Mouse (Mus musculus): ENCODE measurements around the gene Tm4sf19. TPM values are rescaled to one million over a fixed set of nuclear protein-coding genes. Genes with fewer than 3 reads are reported as not detected.
A peak's percentile ranks its signal among the peaks of the same experiment; 100 is the strongest.

Gene Tm4sf19
- polyA plus RNA-seq (2015; fragmentation: Nextera tagmentation; extraction: Ambion mirVana): 0.22 TPM in 1 of 2 replicates, not detected in the other

- 82% methylated on average over 7 of the region's 7 CpGs for WGBS
- Histone ChIP-seq H3K27ac (no peak within 1 kb of the TSS), H3K9ac (no peak within 1 kb of the TSS), H3K4me2 (no peak within 1 kb of the TSS), H3K27me3 (no peaks in the 10 kb centered on the region), H3K4me1 (replicated peaks) (no peaks in the 10 kb centered on the region), H3K36me3 (no peaks in the 10 kb centered on the region), H3K9me3 (replicated peaks) (no peaks in the 10 kb centered on the region), H3K4me3 (no peak within 1 kb of the TSS)
- ATAC-seq (replicated peaks; ENCODE audit: insufficient number of reproducible peaks, insufficient read depth, low FRiP score, low read depth): no peak
Measured at GRCm38 (mm10) chr16:32400267-32400666, at the start of gene Tm4sf19. TSS of gene Tm4sf19 (plus strand) at chr16:32400506.

- Histone ChIP-seq H3K9ac (no peak overlapping the region), H3K9me3 (replicated peaks) (no peaks in the 10 kb centered on the region), H3K27me3 (no peaks in the 10 kb centered on the region), H3K4me1 (replicated peaks) (no peaks in the 10 kb centered on the region), H3K27ac (no peak overlapping the region), H3K36me3 (peaks cover 23% of the 10 kb centered on the region), H3K4me3 (no peak overlapping the region), H3K4me2 (no peak overlapping the region)
- no peak for ATAC-seq (replicated peaks; ENCODE audit: insufficient number of reproducible peaks, insufficient read depth, low FRiP score, low read depth)
- WGBS: 77% methylated on average over 3 of the region's 3 CpGs
Measured at GRCm38 (mm10) chr16:32350776-32351175, 49.5 kb upstream of the Tm4sf19 start.

GRCm38 (mm10) chr16:32363530-32363929, 36.8 kb upstream of the Tm4sf19 start:
- Histone ChIP-seq H3K4me3 (no peak overlapping the region), H3K9ac (no peak overlapping the region), H3K4me1 (replicated peaks) (no peaks in the 10 kb centered on the region), H3K36me3 (peaks cover 22% of the 10 kb centered on the region; the same call in 1 of the 2 replicates), H3K27ac (no peak overlapping the region), H3K27me3 (no peaks in the 10 kb centered on the region), H3K4me2 (no peak overlapping the region), H3K9me3 (replicated peaks) (no peaks in the 10 kb centered on the region)
- ATAC-seq (replicated peaks; ENCODE audit: insufficient number of reproducible peaks, insufficient read depth, low FRiP score, low read depth): no peak
- 75% methylated on average over 2 of the region's 2 CpGs for WGBS

- Histone ChIP-seq H3K4me2 (no peak overlapping the region), H3K27me3 (no peaks in the 10 kb centered on the region), H3K4me1 (replicated peaks) (no peaks in the 10 kb centered on the region), H3K27ac (no peak overlapping the region), H3K4me3 (no peak overlapping the region), H3K9ac (no peak overlapping the region), H3K9me3 (replicated peaks) (no peaks in the 10 kb centered on the region), H3K36me3 (peaks cover 47% of the 10 kb centered on the region)
- ATAC-seq (replicated peaks; ENCODE audit: insufficient number of reproducible peaks, insufficient read depth, low FRiP score, low read depth): no peak
- 88% methylated on average over 4 of the region's 4 CpGs for WGBS
Measured at GRCm38 (mm10) chr16:32371351-32371750, 29.0 kb upstream of the Tm4sf19 start.

GRCm38 (mm10) chr16:32379575-32379974, 20.7 kb upstream of the Tm4sf19 start:
- no peaks in the 10 kb centered on the region for H3K27me3 ChIP-seq
- peaks cover 83% of the 10 kb centered on the region for H3K36me3 ChIP-seq
- no peak overlapping the region for H3K4me3 ChIP-seq
- H3K27ac ChIP-seq: no peak overlapping the region
- no peak overlapping the region for H3K9ac ChIP-seq
- no peaks in the 10 kb centered on the region for H3K9me3 ChIP-seq (replicated peaks)
- H3K4me1 ChIP-seq (replicated peaks): no peaks in the 10 kb centered on the region
- WGBS: 91% methylated on average over 2 of the region's 2 CpGs
- no peak overlapping the region for H3K4me2 ChIP-seq
- no peak for ATAC-seq (replicated peaks; ENCODE audit: insufficient number of reproducible peaks, insufficient read depth, low FRiP score, low read depth)

- H3K9me3 ChIP-seq (replicated peaks): no peaks in the 10 kb centered on the region
- H3K9ac ChIP-seq: no peak overlapping the region
- H3K4me1 ChIP-seq (replicated peaks): no peaks in the 10 kb centered on the region
- no peaks in the 10 kb centered on the region for H3K27me3 ChIP-seq
- H3K36me3 ChIP-seq: peaks cover 67% of the 10 kb centered on the region
- no peak for ATAC-seq (replicated peaks; ENCODE audit: insufficient number of reproducible peaks, insufficient read depth, low FRiP score, low read depth)
- no peak overlapping the region for H3K27ac ChIP-seq
- H3K4me2 ChIP-seq: no peak overlapping the region
- H3K4me3 ChIP-seq: no peak overlapping the region
Measured at GRCm38 (mm10) chr16:32382901-32383300, 17.4 kb upstream of the Tm4sf19 start.

GRCm38 (mm10) chr16:32384885-32385284, 15.4 kb upstream of the Tm4sf19 start:
- Histone ChIP-seq H3K9me3 (replicated peaks) (no peaks in the 10 kb centered on the region), H3K36me3 (peaks cover 47% of the 10 kb centered on the region), H3K4me3 (no peak overlapping the region), H3K27ac (no peak overlapping the region), H3K4me1 (replicated peaks) (no peaks in the 10 kb centered on the region), H3K4me2 (no peak overlapping the region), H3K27me3 (no peaks in the 10 kb centered on the region), H3K9ac (no peak overlapping the region)
- ATAC-seq (replicated peaks; ENCODE audit: insufficient number of reproducible peaks, insufficient read depth, low FRiP score, low read depth): no peak
- WGBS: 58% methylated on average over 2 of the region's 2 CpGs

GRCm38 (mm10) chr16:32386826-32387225, 13.5 kb upstream of the Tm4sf19 start:
- H3K27me3 ChIP-seq: no peaks in the 10 kb centered on the region
- no peak overlapping the region for H3K9ac ChIP-seq
- 77% methylated on average over 3 of the region's 3 CpGs for WGBS
- H3K4me3 ChIP-seq: no peak overlapping the region
- no peaks in the 10 kb centered on the region for H3K4me1 ChIP-seq (replicated peaks)
- no peaks in the 10 kb centered on the region for H3K9me3 ChIP-seq (replicated peaks)
- no peak overlapping the region for H3K27ac ChIP-seq
- peaks cover 36% of the 10 kb centered on the region for H3K36me3 ChIP-seq
- ATAC-seq (replicated peaks; ENCODE audit: insufficient number of reproducible peaks, insufficient read depth, low FRiP score, low read depth): no peak
- H3K4me2 ChIP-seq: no peak overlapping the region

- H3K4me1 ChIP-seq (replicated peaks): no peaks in the 10 kb centered on the region
- H3K27me3 ChIP-seq: no peaks in the 10 kb centered on the region
- no peak overlapping the region for H3K4me3 ChIP-seq
- H3K4me2 ChIP-seq: no peak overlapping the region
- H3K9me3 ChIP-seq (replicated peaks): no peaks in the 10 kb centered on the region
- no peak for ATAC-seq (replicated peaks; ENCODE audit: insufficient number of reproducible peaks, insufficient read depth, low FRiP score, low read depth)
- no peak overlapping the region for H3K27ac ChIP-seq
- H3K36me3 ChIP-seq: peaks cover 30% of the 10 kb centered on the region
- H3K9ac ChIP-seq: no peak overlapping the region
Measured at GRCm38 (mm10) chr16:32389049-32389448, 11.3 kb upstream of the Tm4sf19 start.

- Histone ChIP-seq H3K27me3 (no peaks in the 10 kb centered on the region), H3K9ac (no peak overlapping the region), H3K4me3 (no peak overlapping the region), H3K36me3 (peaks cover 27% of the 10 kb centered on the region), H3K27ac (no peak overlapping the region), H3K4me1 (replicated peaks) (no peaks in the 10 kb centered on the region), H3K9me3 (replicated peaks) (no peaks in the 10 kb centered on the region), H3K4me2 (no peak overlapping the region)
- 77% methylated on average over 3 of the region's 3 CpGs for WGBS
- no peak for ATAC-seq (replicated peaks; ENCODE audit: insufficient number of reproducible peaks, insufficient read depth, low FRiP score, low read depth)
Measured at GRCm38 (mm10) chr16:32389841-32390240, 10.5 kb upstream of the Tm4sf19 start.

- Histone ChIP-seq H3K9me3 (replicated peaks) (no peaks in the 10 kb centered on the region), H3K4me3 (no peak overlapping the region), H3K27me3 (no peaks in the 10 kb centered on the region), H3K4me1 (replicated peaks) (no peaks in the 10 kb centered on the region), H3K4me2 (no peak overlapping the region), H3K27ac (no peak overlapping the region), H3K9ac (no peak overlapping the region), H3K36me3 (peaks cover 18% of the 10 kb centered on the region)
- WGBS: 91% methylated on average over 3 of the region's 3 CpGs
- ATAC-seq (replicated peaks; ENCODE audit: insufficient number of reproducible peaks, insufficient read depth, low FRiP score, low read depth): no peak
Measured at GRCm38 (mm10) chr16:32390882-32391281, 9.4 kb upstream of the Tm4sf19 start.

GRCm38 (mm10) chr16:32395679-32396540, 4.4 kb upstream of the Tm4sf19 start:
- no peak overlapping the region for H3K4me2 ChIP-seq
- no peaks in the 10 kb centered on the region for H3K27me3 ChIP-seq
- peaks cover 13% of the 10 kb centered on the region for H3K36me3 ChIP-seq
- no peak overlapping the region for H3K9ac ChIP-seq
- peak overlapping the region; percentile 7; the same call in 1 of the 2 replicates for H3K27ac ChIP-seq
- 55% methylated on average over 6 of the region's 6 CpGs for WGBS
- ATAC-seq (replicated peaks; ENCODE audit: insufficient number of reproducible peaks, insufficient read depth, low FRiP score, low read depth): no peak
- H3K4me3 ChIP-seq: no peak overlapping the region
- H3K9me3 ChIP-seq (replicated peaks): no peaks in the 10 kb centered on the region
- no peaks in the 10 kb centered on the region for H3K4me1 ChIP-seq (replicated peaks)
